Mouse (Mus musculus) T-cell, adult 66 days (primary cell): Measurements from ENCODE around the gene Prss16. TPM values are rescaled to one million over a fixed set of nuclear protein-coding genes. Genes with fewer than 3 reads are reported as not detected.

ENCODE experiments used
- total RNA-seq, 2 experiments: library from RNA; stranded (reverse); gene quantifications; 3 replicates in 1 of 2; 4 replicates in 1 of 2; pipeline ENCODE4 v1.2.4; 2023

The Prss16 gene
- total RNA-seq, result under 1 TPM in 1 of 2 experiments, not detected in 1; 0.93 TPM

GRCm38 (mm10) chr13:22009642-22010041, at the start of gene Prss16:
TSS of gene Prss16 (minus strand) at chr13:22009742.

DNA sequence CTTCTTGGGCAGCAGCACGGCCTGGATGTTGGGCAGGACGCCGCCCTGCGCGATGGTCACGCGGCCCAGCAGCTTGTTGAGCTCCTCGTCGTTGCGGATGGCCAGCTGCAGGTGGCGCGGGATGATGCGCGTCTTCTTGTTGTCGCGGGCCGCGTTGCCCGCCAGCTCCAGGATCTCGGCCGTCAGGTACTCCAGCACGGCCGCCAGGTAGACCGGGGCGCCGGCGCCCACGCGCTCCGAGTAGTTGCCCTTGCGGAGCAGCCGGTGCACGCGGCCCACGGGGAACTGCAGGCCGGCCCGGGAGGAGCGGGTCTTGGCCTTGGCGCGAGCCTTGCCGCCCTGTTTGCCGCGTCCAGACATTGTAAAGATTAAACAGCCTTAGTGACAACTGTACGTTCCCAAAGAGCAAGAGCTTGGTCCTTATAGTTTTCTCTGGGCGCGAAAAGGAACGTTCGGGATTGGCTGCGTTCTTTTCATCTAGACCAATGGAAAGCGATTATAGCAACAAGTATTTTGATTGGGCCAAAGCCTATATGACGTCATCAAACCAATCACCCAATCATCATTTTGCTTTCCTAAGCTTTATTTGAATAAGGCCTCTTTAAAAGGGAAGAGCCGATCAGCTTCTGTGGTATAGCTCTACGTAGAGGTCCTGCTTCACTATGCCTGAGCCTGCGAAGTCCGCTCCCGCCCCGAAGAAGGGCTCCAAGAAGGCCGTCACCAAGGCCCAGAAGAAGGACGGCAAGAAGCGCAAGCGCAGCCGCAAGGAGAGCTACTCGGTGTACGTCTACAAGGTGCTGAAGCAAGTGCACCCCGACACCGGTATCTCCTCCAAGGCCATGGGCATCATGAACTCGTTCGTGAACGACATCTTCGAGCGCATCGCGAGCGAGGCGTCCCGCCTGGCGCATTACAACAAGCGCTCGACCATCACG, 33.3 kb upstream of the Prss16 start, which contains the start of the genes Hist1h2ag and Hist1h2bj:
Gene Hist1h2ag, minus strand, starts transcription at position 377 of the 935 bp plus-strand sequence.
Gene Hist1h2bj, plus strand, starts transcription at position 647 of the 935 bp plus-strand sequence.

GRCm38 (mm10) chr13:22041142-22041536, 31.6 kb upstream of the Prss16 start, which contains the start of gene Hist1h4i:
TSS of gene Hist1h4i (minus strand) at chr13:22041362.

GRCm38 (mm10) chr13:22035267-22036148, 26.0 kb upstream of the Prss16 start, which contains the start of the genes Hist1h2ah and Hist1h2bk:
TSS of gene Hist1h2ah (minus strand) at chr13:22035568.
TSS of gene Hist1h2bk (plus strand) at chr13:22035870.

DNA sequence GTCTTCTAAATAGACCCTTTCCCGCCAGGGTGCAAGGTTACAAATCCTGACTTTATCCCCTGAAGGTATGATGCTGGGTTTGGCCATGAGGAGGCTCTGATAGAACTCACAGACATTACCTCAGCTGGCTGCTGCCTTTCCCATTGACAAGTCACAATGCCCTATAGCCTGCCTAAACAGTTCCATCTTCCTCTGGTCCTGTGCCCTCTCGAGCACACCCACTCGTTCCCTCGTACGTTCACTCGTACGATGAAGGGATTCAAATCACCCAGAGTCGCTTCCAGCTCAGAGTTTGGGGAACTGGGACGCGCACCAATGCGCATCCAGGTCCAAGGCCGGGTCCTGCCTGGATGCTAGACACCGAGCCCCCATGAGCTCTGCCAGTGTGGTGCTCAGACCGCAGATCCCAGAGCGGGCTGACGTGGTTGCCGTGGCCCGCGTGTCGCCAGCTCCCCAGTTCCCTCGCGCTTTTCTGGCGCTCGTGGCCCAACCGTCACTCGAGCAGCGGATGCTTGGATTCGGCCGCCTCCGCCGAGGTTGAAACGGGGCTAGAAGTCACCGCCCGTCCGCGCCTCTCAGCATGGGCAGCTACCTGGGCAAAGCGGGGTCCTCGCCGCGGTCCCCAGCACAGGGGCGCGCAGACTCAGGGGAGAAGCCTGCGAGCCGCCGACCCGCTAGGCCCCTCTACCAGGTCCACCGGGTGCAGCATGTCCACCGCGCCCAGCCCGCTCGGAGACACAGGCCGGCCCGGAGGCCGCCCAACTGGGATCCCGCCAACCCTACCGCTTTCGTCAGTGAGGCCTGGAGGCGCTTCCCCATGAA, 28.4 kb downstream of the Prss16 start, which contains the start of gene Pom121l2:
Gene Pom121l2, plus strand, starts transcription at position 214 of the 822 bp plus-strand sequence.

Other genes starting within 250 kb of the Prss16 start
- 10 to 100 TPM; 20.5 to 68.4 TPM for gene Hist1h1b, start 229.1 kb downstream of the Prss16 start, total RNA-seq
- 100 to 1,000 TPM in 1 of 2 experiments, 10 to 100 TPM in 1; 89.3 to 207 TPM for gene Hist1h3i, start 226.4 kb downstream of the Prss16 start, total RNA-seq
- 10 to 100 TPM in 1 of 2 experiments, 1 to 10 TPM in 1; 8.2 to 18.6 TPM for gene Hist1h2an, start 222.5 kb downstream of the Prss16 start, total RNA-seq
- 10 to 100 TPM; 22.1 to 55.1 TPM for gene Hist1h2bp, start 222.3 kb downstream of the Prss16 start, total RNA-seq
- gene Hist1h2bq, start 199.5 kb downstream of the Prss16 start, total RNA-seq, result 100 to 1,000 TPM in 1 of 2 experiments, 10 to 100 TPM in 1; 85.1 to 138 TPM
- 100 to 1,000 TPM; 104 to 232 TPM for gene Hist1h2ao, start 199.3 kb downstream of the Prss16 start, total RNA-seq
- gene Hist1h4m, start 198.0 kb downstream of the Prss16 start, total RNA-seq, result 100 to 1,000 TPM; 266 to 341 TPM
- 100 to 1,000 TPM in 1 of 2 experiments, 10 to 100 TPM in 1; 17.4 to 191 TPM for gene Hist1h4n, start 177.5 kb downstream of the Prss16 start, total RNA-seq
- 10 to 100 TPM; 52.5 to 94.4 TPM for gene Hist1h2ap, start 176.2 kb downstream of the Prss16 start, total RNA-seq
- 100 to 1,000 TPM in 1 of 2 experiments, 10 to 100 TPM in 1; 85.9 to 136 TPM for gene Hist1h2br, start 176.0 kb downstream of the Prss16 start, total RNA-seq
- gene Zfp184, start 64.6 kb downstream of the Prss16 start, total RNA-seq, result under 1 TPM; 0.36 to 0.67 TPM
- not detected for gene Pom121l2, start 28.5 kb downstream of the Prss16 start, total RNA-seq
- 10 to 100 TPM in 1 of 2 experiments, 1 to 10 TPM in 1; 9.5 to 83.4 TPM for gene Hist1h2ah, start 25.8 kb upstream of the Prss16 start, total RNA-seq
- gene Hist1h2bk, start 26.1 kb upstream of the Prss16 start, total RNA-seq, result 100 to 1,000 TPM in 1 of 2 experiments, 10 to 100 TPM in 1; 47.4 to 137 TPM
- 100 to 1,000 TPM in 1 of 2 experiments, 10 to 100 TPM in 1; 55.8 to 104 TPM for gene Hist1h4i, start 31.6 kb upstream of the Prss16 start, total RNA-seq
- gene Hist1h2ag, start 33.2 kb upstream of the Prss16 start, total RNA-seq, result 100 to 1,000 TPM in 1 of 2 experiments, 10 to 100 TPM in 1; 44.9 to 107 TPM
- gene Hist1h2bj, start 33.5 kb upstream of the Prss16 start, total RNA-seq, result 10 to 100 TPM; 39.1 to 88.2 TPM
- gene Vmn1r188, start 74.7 kb upstream of the Prss16 start, total RNA-seq, result not detected
- gene Vmn1r189, start 96.1 kb upstream of the Prss16 start, total RNA-seq, result not detected
- gene Vmn1r191, start 174.2 kb upstream of the Prss16 start, total RNA-seq, result not detected
- not detected for gene Vmn1r192, start 181.4 kb upstream of the Prss16 start, total RNA-seq
- not detected for gene Vmn1r193, start 213.4 kb upstream of the Prss16 start, total RNA-seq
- not detected for gene Vmn1r194, start 234.5 kb upstream of the Prss16 start, total RNA-seq